Mouse (Mus musculus): ENCODE data around the gene Mcu.

- TF ChIP-seq ZC3H11A (IDR thresholded peaks at IDR 0.05; ENCODE audit: borderline replicate concordance, low read depth, low read length), result no peak
- no peak for TF ChIP-seq ZNF384 (IDR thresholded peaks at IDR 0.05; ENCODE audit: low read depth, low read length)
- no peak for TF ChIP-seq CHD2 (IDR thresholded peaks at IDR 0.05; ENCODE audit: low read depth, low read length)
- no peak for TF ChIP-seq MAFK (IDR thresholded peaks at IDR 0.05; ENCODE audit: insufficient read depth, low read depth, low read length)
Observed at GRCm38 (mm10) chr10:59571964-59572363, 44.5 kb downstream of the Mcu start.

Measured in ES-E14 (cell line).